Mouse (Mus musculus) kidney, adult 2 months (tissue): ENCODE results near the gene Ptprd.

ENCODE experiments used
- CTCF ChIP-seq: fragments of 200-500 bp; conservative IDR thresholded peaks from 2 replicates; pipeline ENCODE4 v1.5.1; 2011; ENCODE audit warnings: low read depth, mild to moderate bottlenecking, control low read depth, low read length, moderate library complexity, mixed read lengths; ENCODE audit not compliant: insufficient read depth, insufficient read length
- POLR2A ChIP-seq: fragments of 200-500 bp; IDR thresholded peaks from one replicate; pipeline ENCODE4 v1.6.1; 2011; ENCODE audit warnings: low read depth, low read length, control low read depth

DNA sequence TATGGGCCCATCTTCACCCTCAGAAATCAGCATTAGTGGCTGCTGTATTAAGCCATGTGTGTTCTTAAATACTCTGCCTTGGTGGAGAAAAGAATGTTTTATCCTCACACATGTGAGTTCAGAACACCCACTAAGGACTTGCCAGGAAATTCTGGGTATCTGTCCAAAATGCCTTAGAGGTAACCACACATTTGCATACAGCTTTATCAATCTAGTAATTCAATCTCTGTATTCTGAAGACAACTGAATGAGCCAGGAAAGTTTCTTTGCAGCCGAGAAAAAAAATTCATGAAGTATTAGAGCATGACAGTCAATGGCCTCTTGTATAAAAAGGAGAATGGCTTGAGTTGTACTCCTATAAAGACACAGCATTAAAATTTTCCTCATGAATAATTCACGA lies 2057.6 kb downstream of the Ptprd start:
- TF ChIP-seq POLR2A (no peak), CTCF (no peak)
